Mouse (Mus musculus) erythroblast, embryonic 14.5 days (primary cell): ENCODE data around the gene Fbxw19.
"Not testable (repeated sequence)": the region's sequence is repeated elsewhere in the genome, so short reads cannot be mapped to it uniquely, and the experiment has no call there.

Source experiments
- GATA1 ChIP-seq: IDR thresholded peaks from 2 replicates; pipeline ENCODE4 v1.6.1; 2012; ENCODE audit warnings: low read length, inconsistent platforms, mixed read lengths
- TAL1 ChIP-seq: IDR thresholded peaks from 3 replicates; pipeline ENCODE4 v1.6.1; 2012; ENCODE audit warnings: low read length, inconsistent platforms, mixed read lengths

- not testable (repeated sequence) for TF ChIP-seq GATA1, TAL1
Observed at GRCm38 (mm10) chr9:109495775-109496174, at the start of gene Fbxw19.
